Mouse (Mus musculus) inflammation-experienced regulatory T-cells, adult 6 months (primary cell): ENCODE data around the gene Thbd. TPM values are rescaled to one million over a fixed set of nuclear protein-coding genes. Genes with fewer than 3 reads are reported as not detected.

Experiments used
- ATAC-seq: one replicate; pipeline ENCODE4 v1.8.0; 2017
- polyA plus RNA-seq, 3 experiments: library from polyadenylated mRNA; unstranded; fragments of 100-300 nt; shearing (Covaris generic); gene quantifications; one replicate each; pipeline ENCODE4 v1.2.1; 2017

Thbd gene
- polyA plus RNA-seq, 3 experiments from 2014 or later = 0.24 TPM; not detected in 2

- ATAC-seq = no peak
Measured at GRCm38 (mm10) chr2:148381076-148381475, 26.9 kb downstream of the Thbd start.

GRCm38 (mm10) chr2:148379899-148380413, 28.0 kb downstream of the Thbd start:
- ATAC-seq = no peak

GRCm38 (mm10) chr2:148378817-148379342, 29.1 kb downstream of the Thbd start:
- ATAC-seq = no peak

- ATAC-seq = no peak
Measured at GRCm38 (mm10) chr2:148375326-148376150, 32.5 kb downstream of the Thbd start.

GRCm38 (mm10) chr2:148373602-148374071, 34.4 kb downstream of the Thbd start:
- ATAC-seq = no peak

- ATAC-seq = no peak
Measured at GRCm38 (mm10) chr2:148371743-148372630, 36.0 kb downstream of the Thbd start.

- ATAC-seq = no peak
Measured at GRCm38 (mm10) chr2:148365227-148365626, 42.8 kb downstream of the Thbd start.

- no peak for ATAC-seq
Measured at GRCm38 (mm10) chr2:148364536-148364935, 43.5 kb downstream of the Thbd start.

GRCm38 (mm10) chr2:148357145-148357544, 50.8 kb downstream of the Thbd start:
- ATAC-seq = no peak

Other genes with a start within 250 kb of the Thbd start
- gene Sstr4, start 12.8 kb downstream of the Thbd start, polyA plus RNA-seq = not detected
- under 1 TPM in 2 of 3 experiments, not detected in 1; 0.08 to 0.13 TPM for gene Cd93, start 35.4 kb upstream of the Thbd start, polyA plus RNA-seq